Mouse (Mus musculus) ES-E14 (cell line): ENCODE data around the gene 5031439G07Rik.

Experiments used
- CHD2 ChIP-seq: IDR thresholded peaks from 2 replicates; pipeline ENCODE4 v1.6.1; 2014; ENCODE audit warnings: mild to moderate bottlenecking, low read depth, low read length, inconsistent platforms
- HCFC1 ChIP-seq: IDR thresholded peaks from 2 replicates; pipeline ENCODE4 v1.6.1; 2012; ENCODE audit warnings: low read length, inconsistent platforms, borderline replicate concordance; ENCODE audit not compliant: insufficient read depth
- ZC3H11A ChIP-seq: IDR thresholded peaks from 2 replicates; pipeline ENCODE4 v1.6.1; 2012; ENCODE audit warnings: low read depth, mild to moderate bottlenecking, inconsistent platforms, low read length, borderline replicate concordance
- ZNF384 ChIP-seq: IDR thresholded peaks from 2 replicates; pipeline ENCODE4 v1.6.1; 2012; ENCODE audit warnings: low read depth, low read length, inconsistent platforms

DNA sequence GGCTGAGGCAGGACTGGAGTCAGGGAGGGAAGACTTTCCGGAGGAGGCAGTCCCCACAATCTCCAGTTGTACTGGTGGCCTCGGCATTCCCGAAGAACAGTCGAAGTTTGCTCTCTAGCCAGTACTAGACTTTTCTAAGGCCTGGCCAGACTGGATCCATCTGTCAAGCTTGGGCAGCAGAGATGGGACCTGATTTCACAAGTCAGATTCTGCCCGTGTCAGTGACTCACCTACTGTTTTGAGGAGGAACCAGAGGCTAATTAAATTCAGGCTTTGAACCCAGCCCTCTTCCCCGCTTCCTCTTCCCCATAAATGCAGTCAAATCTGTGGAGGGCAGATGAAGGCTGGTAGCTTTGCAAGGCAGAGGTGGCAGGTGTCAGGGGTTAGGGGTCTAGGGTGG is 6.7 kb upstream of the 5031439G07Rik start:
- TF ChIP-seq HCFC1, result no peak
- TF ChIP-seq CHD2, result no peak
- TF ChIP-seq ZC3H11A, result no peak
- no peak for TF ChIP-seq ZNF384
